Mouse (Mus musculus) midbrain, embryonic 15.5 days (tissue): ENCODE results near the gene Ktn1. TPM values are rescaled to one million over a fixed set of nuclear protein-coding genes. Genes with fewer than 3 reads are reported as not detected.
A peak's percentile ranks its signal among the peaks of the same experiment; 100 is the strongest.

Experiments used
- ATAC-seq: fragments of 200-750 bp; cut with Nextera tagmentation; replicated peaks from 2 replicates; pipeline ENCODE4 v1.8.0; 2017; ENCODE audit warnings: moderate TSS enrichment
- H3K27ac ChIP-seq: fragments of 300-500 bp; sonication (generic); 2 replicates; pipeline ENCODE4 v1.5.1; 2015; ENCODE audit warnings: mild to moderate bottlenecking, inconsistent platforms
- H3K27me3 ChIP-seq: fragments of 300-500 bp; sonication (generic); replicated peaks from 2 replicates; pipeline ENCODE4 v1.6.1; 2015; ENCODE audit warnings: inconsistent platforms
- H3K36me3 ChIP-seq: fragments of 300-500 bp; sonication (generic); replicated peaks from 2 replicates; pipeline ENCODE4 v1.6.1; 2015; ENCODE audit warnings: inconsistent platforms
- H3K4me1 ChIP-seq: fragments of 300-500 bp; sonication (generic); 2 replicates; pipeline ENCODE4 v1.6.1; 2015; ENCODE audit warnings: inconsistent platforms
- H3K4me2 ChIP-seq: fragments of 300-500 bp; sonication (generic); 2 replicates; pipeline ENCODE4 v1.6.1; 2015; ENCODE audit warnings: inconsistent platforms, mild to moderate bottlenecking, moderate library complexity
- H3K4me3 ChIP-seq: fragments of 300-500 bp; sonication (generic); 2 replicates; pipeline ENCODE4 v1.5.1; 2015; ENCODE audit warnings: mild to moderate bottlenecking, inconsistent platforms
- H3K9ac ChIP-seq: fragments of 300-500 bp; sonication (generic); 2 replicates; pipeline ENCODE4 v1.6.1; 2015; ENCODE audit warnings: mild to moderate bottlenecking, inconsistent platforms
- H3K9me3 ChIP-seq: fragments of 300-500 bp; sonication (generic); 2 replicates; pipeline ENCODE4 v1.6.1; 2016; ENCODE audit warnings: inconsistent platforms
- WGBS: fragments of 180-500 bp; shearing (Covaris S2); methylation state at CpG from one replicate; pipeline ENCODE4 v1.1.7; 2015; ENCODE audit warnings: mixed read lengths; 5-methylcytosine and 5-hydroxymethylcytosine counted together
- polyA plus RNA-seq: library from polyadenylated mRNA; unstranded; fragments of >200 nt; fragmentation: Nextera tagmentation; extraction: Ambion mirVana; gene quantifications from 2 replicates; pipeline ENCODE4 v1.2.1, GENCODE M21; 2015

The Ktn1 gene
- polyA plus RNA-seq, 1 experiment from 2014 or later: 65.8 TPM

DNA sequence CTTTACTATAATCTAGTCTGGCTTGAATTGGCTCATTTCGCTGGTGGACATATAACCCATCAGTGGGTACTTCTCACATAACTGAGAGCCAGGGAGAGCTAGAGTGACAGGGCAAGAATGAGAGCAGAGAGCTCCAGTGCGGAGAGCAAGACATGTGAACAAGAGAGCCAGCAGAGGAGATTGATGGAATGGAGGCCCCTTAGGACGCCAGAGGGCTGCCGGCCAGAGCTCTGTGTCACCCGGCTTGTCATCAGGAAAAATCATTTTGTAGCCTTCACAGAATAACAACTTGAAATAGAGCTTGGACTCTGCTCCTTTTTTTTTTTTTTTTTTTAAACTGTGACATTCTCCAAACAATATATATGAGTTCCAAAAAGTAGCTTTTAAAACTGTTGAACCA lies 2.0 kb upstream of the Ktn1 start:
- peaks cover 14% of the 10 kb centered on the region for H3K4me1 ChIP-seq
- H3K27me3 ChIP-seq: no peaks in the 10 kb centered on the region
- H3K9me3 ChIP-seq: no peaks in the 10 kb centered on the region
- H3K4me3 ChIP-seq: no peak overlapping the region
- no peak overlapping the region for H3K27ac ChIP-seq
- 61% methylated on average over 5 of the region's 5 CpGs for WGBS
- no peak overlapping the region for H3K9ac ChIP-seq
- ATAC-seq: no peak
- H3K36me3 ChIP-seq: no peaks in the 10 kb centered on the region
- no peak overlapping the region for H3K4me2 ChIP-seq

DNA sequence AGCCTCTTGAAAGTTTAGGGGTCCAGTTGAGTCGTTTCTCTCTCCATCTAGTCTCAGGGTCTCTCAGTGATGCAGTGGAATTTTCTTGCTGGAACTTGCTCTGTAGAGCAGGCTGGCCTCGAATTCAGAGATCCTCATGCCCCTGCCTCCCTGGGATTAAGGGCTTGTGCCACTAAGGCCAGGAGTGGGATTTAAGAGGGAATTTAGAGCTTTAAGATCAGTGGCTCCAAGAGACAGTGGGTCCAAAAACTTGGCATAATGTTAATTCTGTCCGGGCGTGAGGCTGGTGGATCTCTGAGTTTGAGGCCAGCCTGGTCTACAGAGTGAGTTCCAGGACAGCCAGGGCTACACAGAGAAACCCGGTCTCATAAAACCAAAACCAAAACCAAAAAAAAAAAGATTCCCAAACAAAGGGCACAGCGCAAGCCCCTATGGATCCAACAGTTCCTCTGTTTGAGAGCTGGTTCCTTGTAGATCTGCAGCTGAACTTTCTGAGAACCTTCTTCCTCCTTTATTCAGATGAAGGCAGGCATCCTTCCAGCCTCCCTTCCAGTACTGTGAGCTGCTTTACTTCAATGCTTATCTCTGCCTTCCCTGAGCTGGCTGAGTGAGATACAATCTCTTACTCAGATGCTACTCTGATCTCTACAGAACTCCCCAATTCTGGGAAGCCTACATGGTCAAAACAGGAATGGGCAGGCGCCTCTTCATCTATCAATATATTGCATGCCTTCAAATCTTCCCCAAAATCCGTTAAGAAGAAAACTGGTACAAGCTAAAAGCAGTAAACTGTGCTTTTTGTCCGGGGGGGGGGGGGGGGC lies 1.3 kb upstream of the Ktn1 start:
- 77% methylated on average over 9 of the region's 9 CpGs for WGBS
- H3K36me3 ChIP-seq: no peaks in the 10 kb centered on the region
- no peak for ATAC-seq
- no peak overlapping the region for H3K27ac ChIP-seq
- no peak overlapping the region for H3K4me3 ChIP-seq
- no peak overlapping the region for H3K9ac ChIP-seq
- no peak overlapping the region for H3K4me2 ChIP-seq
- H3K27me3 ChIP-seq: no peaks in the 10 kb centered on the region
- no peaks in the 10 kb centered on the region for H3K9me3 ChIP-seq
- H3K4me1 ChIP-seq: peaks cover 17% of the 10 kb centered on the region

DNA sequence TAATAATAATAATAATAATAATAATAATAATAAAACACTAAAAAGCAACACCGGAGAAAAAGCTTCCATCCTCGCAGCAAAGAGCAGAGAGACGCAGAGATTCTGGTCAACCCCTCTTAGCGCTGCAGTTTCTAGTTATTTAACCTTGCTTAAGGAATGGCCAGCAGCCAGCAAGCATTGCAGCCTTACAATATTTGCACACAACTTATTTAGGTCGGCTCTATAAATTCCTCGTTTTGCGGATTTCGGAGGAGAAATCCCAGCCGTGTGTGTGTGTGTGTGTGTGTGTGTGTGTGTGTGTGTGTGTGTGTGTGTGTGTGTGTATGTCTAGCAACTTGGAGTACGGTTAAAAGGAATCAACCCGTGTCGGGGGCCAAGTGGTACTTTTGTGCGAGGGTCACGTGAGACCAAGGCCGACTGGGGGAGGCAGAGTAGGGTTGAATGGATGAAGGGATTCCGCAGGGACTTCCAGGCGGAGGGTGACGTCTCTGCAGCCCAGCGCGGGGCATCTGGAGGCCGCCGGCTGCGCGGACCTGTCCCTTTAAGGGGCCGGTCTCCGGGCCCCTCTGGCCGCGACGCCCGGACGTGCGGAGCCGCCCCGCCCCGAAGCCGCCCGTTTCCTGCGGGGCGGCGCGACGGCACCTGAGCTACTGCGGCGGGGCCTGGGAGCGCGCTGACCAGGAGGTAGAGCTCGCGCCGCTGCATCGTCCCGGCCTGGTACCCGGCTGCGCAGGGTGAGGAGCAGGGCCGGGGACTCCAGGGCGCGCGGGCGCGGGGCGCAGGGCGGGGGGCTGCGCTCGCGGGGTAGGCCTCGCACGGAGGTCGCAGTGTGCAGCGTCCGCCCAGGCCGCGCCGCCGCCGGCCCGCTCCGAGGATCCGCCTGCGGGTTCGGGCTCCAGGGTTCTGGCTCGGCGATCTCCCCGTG lies 720 bp downstream of the Ktn1 start:
- H3K9ac ChIP-seq: peak overlapping the region; percentile 93
- H3K27ac ChIP-seq: peak overlapping the region; percentile 90
- peak overlapping the region; percentile 85 for H3K4me2 ChIP-seq
- H3K36me3 ChIP-seq: no peaks in the 10 kb centered on the region
- peaks cover 17% of the 10 kb centered on the region for H3K4me1 ChIP-seq
- H3K9me3 ChIP-seq: no peaks in the 10 kb centered on the region
- WGBS: under 1% methylated on average over 77 of the region's 82 CpGs
- ATAC-seq: peak; percentile 96
- no peaks in the 10 kb centered on the region for H3K27me3 ChIP-seq
- peak overlapping the region; percentile 93 for H3K4me3 ChIP-seq

DNA sequence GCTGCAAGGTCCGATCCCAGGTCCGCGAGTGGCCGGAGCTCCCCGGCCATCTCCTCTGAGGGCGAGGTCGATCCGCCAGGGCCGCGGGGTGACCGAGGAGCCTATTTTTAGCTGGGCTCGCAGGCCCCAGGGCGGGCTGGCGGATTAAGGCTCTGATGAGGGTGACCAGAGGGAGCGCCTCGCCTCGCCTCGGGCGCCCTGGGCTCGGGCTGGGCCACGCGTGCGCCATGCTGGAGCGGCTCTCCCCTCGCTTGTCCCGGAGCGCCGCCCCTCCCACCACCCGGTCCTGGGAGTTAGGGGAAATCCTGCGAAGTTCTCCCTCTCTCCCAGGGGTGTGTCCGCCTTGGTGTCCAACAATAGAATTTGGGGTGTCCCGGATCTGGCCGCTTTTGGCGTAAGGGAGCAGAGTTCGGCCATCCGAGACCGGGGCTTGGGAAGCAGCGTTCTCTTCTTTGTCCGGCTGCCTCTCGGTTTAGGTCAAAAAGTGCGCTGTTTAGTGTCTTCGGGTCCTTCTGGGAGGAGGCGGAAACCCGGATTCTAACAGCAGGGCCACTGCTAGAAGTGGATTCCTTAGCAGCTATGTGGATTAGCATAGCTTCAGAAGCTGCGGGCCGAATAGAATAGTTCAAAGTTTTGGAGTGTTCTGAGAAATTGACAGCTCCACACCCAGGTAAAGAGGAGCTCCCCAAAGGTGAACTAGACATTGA lies 1.5 kb downstream of the Ktn1 start:
- Histone ChIP-seq H3K4me3 (peak overlapping the region; percentile 93), H3K4me1 (peaks cover 17% of the 10 kb centered on the region), H3K9ac (peak overlapping the region; percentile 93), H3K4me2 (peak overlapping the region; percentile 85), H3K27me3 (no peaks in the 10 kb centered on the region), H3K27ac (peak overlapping the region; percentile 90), H3K9me3 (no peaks in the 10 kb centered on the region), H3K36me3 (no peaks in the 10 kb centered on the region)
- ATAC-seq: peak; percentile 91
- WGBS: under 1% methylated on average over 46 of the region's 46 CpGs

DNA sequence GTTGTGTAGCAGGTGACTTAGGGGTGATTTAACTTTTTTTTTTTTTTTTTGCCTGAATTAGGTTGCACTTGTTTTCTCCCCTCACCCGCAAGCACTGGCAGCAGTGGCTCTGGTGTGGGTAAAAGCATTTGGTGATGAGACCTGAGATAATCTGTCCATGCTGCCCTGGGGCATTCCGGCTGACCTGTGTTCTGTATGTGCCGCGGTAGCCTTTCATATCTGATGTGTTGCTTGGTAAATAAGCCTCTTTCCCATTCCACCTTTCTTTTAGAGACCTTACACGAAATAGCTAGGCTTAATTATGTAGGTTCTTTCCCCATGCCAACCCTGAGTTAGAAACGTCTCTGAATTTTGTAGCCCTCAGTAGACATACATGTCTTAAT lies 2.1 kb downstream of the Ktn1 start:
- peak overlapping the region; percentile 85 for H3K4me2 ChIP-seq
- no peaks in the 10 kb centered on the region for H3K9me3 ChIP-seq
- peaks cover 17% of the 10 kb centered on the region for H3K4me1 ChIP-seq
- ATAC-seq: no peak
- H3K36me3 ChIP-seq: no peaks in the 10 kb centered on the region
- peak overlapping the region; percentile 93 for H3K4me3 ChIP-seq
- H3K27me3 ChIP-seq: no peaks in the 10 kb centered on the region
- 11% methylated on average over 6 of the region's 6 CpGs for WGBS
- peak overlapping the region; percentile 93; the same call in 1 of the 2 replicates for H3K9ac ChIP-seq
- peak overlapping the region; percentile 90; the same call in 1 of the 2 replicates for H3K27ac ChIP-seq

DNA sequence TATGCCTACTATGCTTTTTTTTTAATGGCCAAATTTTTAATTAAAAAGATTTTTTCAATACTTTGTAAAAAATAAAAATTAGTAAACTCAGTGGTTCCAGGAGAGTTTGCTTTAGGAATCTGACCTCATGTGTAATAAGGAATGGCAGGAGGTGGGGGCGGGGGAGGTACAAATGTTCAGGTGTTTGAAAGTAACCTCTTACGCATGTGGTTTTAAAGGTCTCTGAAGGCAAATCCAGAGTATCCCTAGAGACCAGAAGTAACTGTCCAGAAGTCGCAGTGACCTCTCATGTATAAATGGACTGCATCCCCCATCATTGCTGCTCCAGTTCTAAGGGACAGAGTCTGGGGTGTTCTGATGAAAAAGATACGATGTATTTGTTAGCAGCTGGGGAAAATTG lies 3.0 kb downstream of the Ktn1 start:
- H3K9me3 ChIP-seq: no peaks in the 10 kb centered on the region
- H3K4me3 ChIP-seq: no peak overlapping the region
- H3K9ac ChIP-seq: no peak overlapping the region
- no peak overlapping the region for H3K27ac ChIP-seq
- ATAC-seq: no peak
- H3K27me3 ChIP-seq: no peaks in the 10 kb centered on the region
- H3K4me1 ChIP-seq: peaks cover 17% of the 10 kb centered on the region
- H3K36me3 ChIP-seq: no peaks in the 10 kb centered on the region
- peak overlapping the region; percentile 85; the same call in 1 of the 2 replicates for H3K4me2 ChIP-seq
- WGBS: 86% methylated on average over 4 of the region's 4 CpGs

DNA sequence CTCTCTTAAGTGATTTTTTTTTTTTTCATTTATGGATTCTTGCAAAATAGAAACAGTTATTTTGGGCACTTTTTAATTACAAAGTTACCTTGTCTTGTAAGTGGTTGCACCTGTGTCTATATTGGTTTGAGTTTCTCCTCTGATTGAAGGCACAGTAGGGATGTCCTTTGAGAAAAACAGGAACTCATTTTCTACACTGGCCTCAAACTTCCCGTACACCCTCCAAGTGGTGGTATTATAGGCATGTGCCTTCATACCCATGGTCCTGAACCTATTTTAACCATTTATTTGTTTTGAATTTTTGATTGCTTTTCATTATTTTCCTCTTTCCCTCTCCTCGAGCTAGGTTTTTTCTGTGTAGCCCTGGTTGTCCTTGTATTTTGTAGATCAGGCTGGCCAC lies 7.2 kb downstream of the Ktn1 start:
- no peak for ATAC-seq
- H3K4me3 ChIP-seq: no peak overlapping the region
- no peaks in the 10 kb centered on the region for H3K27me3 ChIP-seq
- no peaks in the 10 kb centered on the region for H3K36me3 ChIP-seq
- H3K9ac ChIP-seq: no peak overlapping the region
- peaks cover 10% of the 10 kb centered on the region for H3K4me1 ChIP-seq
- no peak overlapping the region for H3K4me2 ChIP-seq
- no peak overlapping the region for H3K27ac ChIP-seq
- WGBS: 88% methylated on average over 2 of the region's 2 CpGs
- H3K9me3 ChIP-seq: no peaks in the 10 kb centered on the region

DNA sequence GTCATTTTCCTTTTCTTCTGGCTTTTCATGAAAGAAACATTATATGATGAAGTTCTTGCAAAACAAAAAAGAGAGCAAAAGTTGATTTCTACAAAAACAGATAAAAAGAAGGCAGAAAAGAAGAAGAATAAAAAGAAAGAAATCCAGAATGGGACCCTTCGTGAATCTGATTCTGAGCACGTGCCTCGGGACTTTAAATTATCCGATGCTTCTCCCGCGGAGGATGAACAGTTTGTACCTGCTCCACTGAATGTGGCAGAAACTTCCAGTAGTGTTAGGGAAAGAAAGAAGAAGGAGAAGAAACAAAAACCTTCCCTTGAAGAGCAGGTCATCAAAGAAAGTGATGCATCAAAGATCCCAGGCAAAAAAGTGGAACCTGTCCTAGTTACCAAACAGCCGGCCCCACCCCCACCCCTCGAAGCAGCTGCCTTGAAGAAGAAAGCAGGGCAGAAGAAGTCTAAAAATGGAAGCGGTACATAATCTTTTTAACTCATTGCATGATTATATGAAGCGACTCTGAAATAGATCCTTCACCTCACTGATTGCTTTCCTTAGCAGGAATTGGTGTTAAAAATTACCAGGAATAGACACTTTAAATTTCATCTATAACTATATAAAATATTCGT lies 15.7 kb downstream of the Ktn1 start:
- Histone ChIP-seq H3K27ac (no peak overlapping the region), H3K9me3 (no peaks in the 10 kb centered on the region), H3K9ac (no peak overlapping the region), H3K27me3 (no peaks in the 10 kb centered on the region), H3K4me1 (no peaks in the 10 kb centered on the region), H3K36me3 (no peaks in the 10 kb centered on the region), H3K4me3 (no peak overlapping the region), H3K4me2 (no peak overlapping the region)
- WGBS: 86% methylated on average over 11 of the region's 11 CpGs
- no peak for ATAC-seq

DNA sequence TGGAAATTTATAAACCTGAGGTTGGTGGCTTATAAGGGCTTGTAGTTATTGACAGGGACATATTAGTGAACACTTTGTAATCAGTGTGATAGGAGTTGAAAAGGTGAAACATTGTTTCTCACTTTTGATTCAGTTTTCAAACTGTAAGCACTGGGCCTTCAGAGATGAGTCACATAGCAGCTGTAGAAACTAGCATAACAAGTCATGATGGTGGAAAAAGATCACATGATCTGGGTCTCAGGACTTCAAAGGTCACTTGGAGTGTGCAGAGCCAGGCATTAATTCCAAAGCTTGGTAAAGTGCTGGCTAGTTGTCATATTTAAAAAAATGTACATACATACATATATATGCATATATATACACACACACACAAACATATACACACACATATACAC lies 16.2 kb downstream of the Ktn1 start:
- Histone ChIP-seq H3K27ac (no peak overlapping the region), H3K36me3 (no peaks in the 10 kb centered on the region), H3K4me3 (no peak overlapping the region), H3K9me3 (no peaks in the 10 kb centered on the region), H3K9ac (no peak overlapping the region), H3K4me2 (no peak overlapping the region), H3K27me3 (no peaks in the 10 kb centered on the region), H3K4me1 (no peaks in the 10 kb centered on the region)
- no peak for ATAC-seq

DNA sequence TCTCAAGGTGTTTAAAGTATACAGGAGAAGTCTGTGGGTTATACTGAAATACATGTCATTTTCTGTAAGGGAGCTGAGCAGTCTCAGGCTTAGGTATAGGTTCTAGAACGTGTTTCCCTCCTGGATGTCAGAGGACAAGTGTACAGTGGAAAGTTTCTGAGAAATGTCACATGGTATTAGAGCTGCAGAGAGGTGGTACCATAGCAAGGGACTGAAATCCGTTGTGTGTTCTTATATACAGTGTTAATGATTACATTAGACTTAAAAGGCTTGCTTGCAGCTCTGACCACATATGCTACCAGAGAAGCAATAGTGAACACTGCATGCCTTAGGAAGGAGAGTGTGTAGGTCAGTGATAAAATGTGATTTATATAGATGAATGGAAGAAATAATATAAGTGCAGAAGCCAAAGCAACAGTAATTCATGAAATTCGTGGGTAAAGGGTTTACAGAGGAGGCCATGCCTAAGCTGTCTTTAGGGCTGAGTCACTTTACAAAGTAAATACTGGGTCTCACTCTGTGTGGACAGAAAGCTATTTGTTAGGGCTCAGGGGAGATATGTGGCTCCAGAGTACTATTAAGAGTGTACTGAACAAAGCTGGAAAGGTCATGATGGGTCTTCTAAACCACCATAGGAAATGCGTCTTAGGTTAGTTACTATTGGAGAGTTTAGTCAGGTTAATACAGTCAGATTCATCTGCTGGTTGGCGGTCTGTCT lies 17.0 kb downstream of the Ktn1 start:
- Histone ChIP-seq H3K4me1 (no peaks in the 10 kb centered on the region), H3K27ac (no peak overlapping the region), H3K9ac (no peak overlapping the region), H3K27me3 (no peaks in the 10 kb centered on the region), H3K4me2 (no peak overlapping the region), H3K36me3 (no peaks in the 10 kb centered on the region), H3K9me3 (no peaks in the 10 kb centered on the region), H3K4me3 (no peak overlapping the region)
- 90% methylated on average over 5 of the region's 5 CpGs for WGBS
- no peak for ATAC-seq

DNA sequence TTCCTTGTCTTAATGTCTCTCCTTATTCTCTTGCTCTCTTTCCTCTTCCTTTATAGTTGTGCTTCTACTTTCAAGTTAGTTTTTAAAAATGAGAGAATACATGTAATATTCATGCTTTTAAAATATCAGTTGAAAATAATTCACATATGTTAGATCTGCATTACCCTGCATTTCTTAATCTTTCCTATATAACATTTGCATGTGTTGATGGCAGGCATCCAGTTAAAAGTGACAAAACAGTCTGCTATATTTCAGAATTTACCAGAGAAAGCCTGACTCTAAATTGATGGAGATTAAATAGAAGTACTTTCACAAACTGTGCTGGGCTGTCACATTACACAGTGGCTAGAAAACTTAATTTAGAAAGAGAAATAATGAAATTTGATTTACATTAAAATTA lies 19.8 kb downstream of the Ktn1 start:
- H3K27ac ChIP-seq: no peak overlapping the region
- H3K27me3 ChIP-seq: no peaks in the 10 kb centered on the region
- no peaks in the 10 kb centered on the region for H3K4me1 ChIP-seq
- no peak overlapping the region for H3K9ac ChIP-seq
- peaks cover 3% of the 10 kb centered on the region for H3K36me3 ChIP-seq
- H3K4me2 ChIP-seq: no peak overlapping the region
- no peak overlapping the region for H3K4me3 ChIP-seq
- no peaks in the 10 kb centered on the region for H3K9me3 ChIP-seq
- no peak for ATAC-seq
